Mouse (Mus musculus): Measurements from ENCODE around the gene Dand5. TPM values are rescaled to one million over a fixed set of nuclear protein-coding genes. Genes with fewer than 3 reads are reported as not detected.

The Dand5 gene
- polyA plus RNA-seq, 1 experiment, result 2.3 TPM

GRCm38 (mm10) chr8:84809109-84809940, 13.3 kb downstream of the Dand5 start:
- no peaks in the 10 kb centered on the region for H3K4me1 ChIP-seq (ENCODE audit: control insufficient read depth, insufficient read depth, low read length)
- H3K4me3 ChIP-seq (ENCODE audit: insufficient read depth, low read length), result no peak overlapping the region
- no peak overlapping the region for H3K27ac ChIP-seq (ENCODE audit: insufficient read depth, low read length)
- no peak for TF ChIP-seq POLR2A (IDR thresholded peaks at IDR 0.05; ENCODE audit: low read depth, low read length)
- no peak for TF ChIP-seq CTCF (IDR thresholded peaks at IDR 0.05; ENCODE audit: borderline replicate concordance, insufficient read depth, low read length)

GRCm38 (mm10) chr8:84806031-84806430, 16.6 kb downstream of the Dand5 start:
- H3K4me3 ChIP-seq (ENCODE audit: insufficient read depth, low read length), result no peak overlapping the region
- no peaks in the 10 kb centered on the region for H3K4me1 ChIP-seq (ENCODE audit: control insufficient read depth, insufficient read depth, low read length)
- no peak overlapping the region for H3K27ac ChIP-seq (ENCODE audit: insufficient read depth, low read length)
- TF ChIP-seq CTCF (IDR thresholded peaks at IDR 0.05; ENCODE audit: borderline replicate concordance, insufficient read depth, low read length), result no peak
- TF ChIP-seq POLR2A (IDR thresholded peaks at IDR 0.05; ENCODE audit: low read depth, low read length), result no peak; the same call in 1 of the 2 replicates

DNA sequence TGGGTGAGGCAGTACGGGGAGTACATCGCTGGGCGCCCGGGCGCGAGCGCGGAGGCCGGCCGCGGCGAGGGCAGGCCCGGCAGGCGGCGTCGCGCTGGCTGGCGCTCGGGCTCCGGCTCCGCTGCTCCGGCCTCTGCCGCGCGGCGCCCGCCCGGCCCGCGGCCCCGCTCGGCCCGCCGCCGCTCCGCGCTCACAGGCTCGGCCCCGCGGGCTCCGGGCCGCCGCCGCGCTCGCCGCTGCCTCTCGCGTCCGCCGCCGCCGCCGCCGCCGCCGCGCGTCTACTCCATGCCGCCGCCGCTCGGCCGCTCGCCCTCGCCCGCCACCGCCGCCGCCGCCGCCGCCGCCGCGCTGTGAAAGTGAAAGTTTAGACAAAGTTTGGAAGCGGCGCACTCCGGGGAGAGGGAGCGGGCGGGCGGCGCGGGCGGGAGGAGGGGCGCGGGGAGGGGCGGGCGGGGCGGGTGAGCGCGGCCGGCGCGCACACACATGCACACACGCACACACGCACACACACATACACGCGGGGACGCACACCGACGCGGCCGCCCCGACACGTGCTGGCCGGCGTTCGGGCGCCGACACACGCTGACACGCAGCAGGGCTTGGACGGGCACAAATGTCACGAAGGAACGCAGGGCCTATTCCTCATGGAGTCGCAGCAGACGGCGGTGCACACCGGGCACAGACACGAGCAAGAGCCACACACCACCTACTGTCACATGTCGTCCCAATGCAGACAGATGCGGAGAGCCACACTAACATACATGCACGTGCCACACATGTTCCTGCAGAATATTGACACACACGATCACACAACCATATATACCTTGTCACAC, 22.4 kb downstream of the Dand5 start, which contains the start of gene Nfix:
Gene Nfix, minus strand, starts transcription at position 346 of the 833 bp plus-strand sequence.
- H3K4me1 ChIP-seq (ENCODE audit: control insufficient read depth, insufficient read depth, low read length), result peaks cover 7% of the 10 kb centered on the region
- peak within 1 kb of the TSS; percentile 76 for H3K4me3 ChIP-seq (ENCODE audit: insufficient read depth, low read length)
- peak within 1 kb of the TSS; percentile 51 for H3K27ac ChIP-seq (ENCODE audit: insufficient read depth, low read length)
- TF ChIP-seq CTCF (IDR thresholded peaks at IDR 0.05; ENCODE audit: borderline replicate concordance, insufficient read depth, low read length), result no peak; the same call in 1 of the 2 replicates
- peak; percentile 47; the same call in 1 of the 2 replicates for TF ChIP-seq POLR2A (IDR thresholded peaks at IDR 0.05; ENCODE audit: low read depth, low read length)

GRCm38 (mm10) chr8:84799136-84799931, 23.3 kb downstream of the Dand5 start:
- Histone ChIP-seq H3K27ac (ENCODE audit: insufficient read depth, low read length) (peak overlapping the region; percentile 51), H3K4me3 (ENCODE audit: insufficient read depth, low read length) (peak overlapping the region; percentile 76), H3K4me1 (ENCODE audit: control insufficient read depth, insufficient read depth, low read length) (peaks cover 13% of the 10 kb centered on the region)
- TF ChIP-seq POLR2A (IDR thresholded peaks at IDR 0.05; ENCODE audit: low read depth, low read length) (no peak), CTCF (IDR thresholded peaks at IDR 0.05; ENCODE audit: borderline replicate concordance, insufficient read depth, low read length) (no peak)

- peak overlapping the region; percentile 51 for H3K27ac ChIP-seq (ENCODE audit: insufficient read depth, low read length)
- peak overlapping the region; percentile 76 for H3K4me3 ChIP-seq (ENCODE audit: insufficient read depth, low read length)
- peaks cover 13% of the 10 kb centered on the region for H3K4me1 ChIP-seq (ENCODE audit: control insufficient read depth, insufficient read depth, low read length)
- no peak for TF ChIP-seq CTCF (IDR thresholded peaks at IDR 0.05; ENCODE audit: borderline replicate concordance, insufficient read depth, low read length)
- TF ChIP-seq POLR2A (IDR thresholded peaks at IDR 0.05; ENCODE audit: low read depth, low read length), result no peak; the same call in 1 of the 2 replicates
These were observed 24.0 kb downstream of the Dand5 start for GRCm38 (mm10) chr8:84798446-84799135.

DNA sequence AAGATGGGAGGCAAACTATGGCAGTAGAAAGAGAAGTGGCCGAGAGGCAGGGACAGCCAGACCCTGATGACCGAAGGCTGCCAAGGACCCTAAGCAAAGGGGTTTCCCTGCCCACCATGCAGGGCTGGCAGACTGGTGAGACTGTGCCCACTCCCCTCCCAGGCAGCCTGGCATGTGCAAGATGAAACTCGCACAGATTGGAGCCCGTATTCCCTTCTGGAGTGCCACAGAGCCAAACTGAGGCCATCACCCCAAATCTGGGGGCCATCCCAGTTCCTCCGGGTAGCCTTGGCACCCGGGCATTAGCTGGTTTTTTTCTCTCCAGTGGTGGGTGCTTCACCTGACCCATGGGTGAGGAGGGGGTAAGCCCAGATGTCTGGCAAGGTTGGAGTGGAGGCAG, 24.7 kb downstream of the Dand5 start:
- Histone ChIP-seq H3K4me3 (ENCODE audit: insufficient read depth, low read length) (peak overlapping the region; percentile 76), H3K4me1 (ENCODE audit: control insufficient read depth, insufficient read depth, low read length) (peaks cover 16% of the 10 kb centered on the region)

DNA sequence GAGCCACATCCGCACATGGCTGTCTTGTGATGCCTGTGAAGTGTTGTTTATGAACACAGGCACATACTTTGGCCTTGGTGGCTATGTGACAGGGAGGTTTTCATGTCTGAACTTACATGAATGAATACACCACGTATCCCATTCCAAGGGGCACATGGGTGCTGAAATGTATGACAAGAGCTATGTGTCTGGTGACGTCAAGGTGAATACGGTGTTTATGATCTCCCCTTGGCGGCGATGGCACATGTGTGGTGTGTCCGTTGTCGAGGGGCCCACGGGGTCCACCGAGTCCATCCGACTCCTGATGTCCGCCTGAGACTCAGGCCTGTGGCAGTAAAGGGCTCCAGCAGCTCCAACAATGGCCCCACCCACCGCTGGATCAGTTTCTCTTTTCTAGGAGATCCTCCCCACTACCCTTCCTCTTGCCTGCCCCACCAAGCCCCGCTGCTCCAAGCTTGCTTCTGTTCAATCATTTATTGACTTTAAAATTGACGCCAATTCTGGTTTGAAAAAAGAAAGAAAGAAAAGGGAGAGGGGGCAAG, 25.3 kb downstream of the Dand5 start:
- Histone ChIP-seq H3K27ac (ENCODE audit: insufficient read depth, low read length) (no peak overlapping the region), H3K4me3 (ENCODE audit: insufficient read depth, low read length) (no peak overlapping the region), H3K4me1 (ENCODE audit: control insufficient read depth, insufficient read depth, low read length) (peaks cover 22% of the 10 kb centered on the region)
- TF ChIP-seq POLR2A (IDR thresholded peaks at IDR 0.05; ENCODE audit: low read depth, low read length) (no peak), CTCF (IDR thresholded peaks at IDR 0.05; ENCODE audit: borderline replicate concordance, insufficient read depth, low read length) (no peak)

More for the DNA sequence above, 24.7 kb downstream of the Dand5 start:
- no peak overlapping the region for H3K27ac ChIP-seq (ENCODE audit: insufficient read depth, low read length)
- TF ChIP-seq POLR2A (IDR thresholded peaks at IDR 0.05; ENCODE audit: low read depth, low read length) (no peak), CTCF (IDR thresholded peaks at IDR 0.05; ENCODE audit: borderline replicate concordance, insufficient read depth, low read length) (no peak)

- Histone ChIP-seq H3K4me1 (ENCODE audit: control insufficient read depth, insufficient read depth, low read length) (peaks cover 25% of the 10 kb centered on the region; the same call in 1 of the 2 replicates), H3K27ac (ENCODE audit: insufficient read depth, low read length) (peak overlapping the region; percentile 36), H3K4me3 (ENCODE audit: insufficient read depth, low read length) (no peak overlapping the region)
- no peak for TF ChIP-seq POLR2A (IDR thresholded peaks at IDR 0.05; ENCODE audit: low read depth, low read length)
- TF ChIP-seq CTCF (IDR thresholded peaks at IDR 0.05; ENCODE audit: borderline replicate concordance, insufficient read depth, low read length), result no peak
These were observed 28.1 kb downstream of the Dand5 start for GRCm38 (mm10) chr8:84794486-84794885.
